Mouse (Mus musculus): ENCODE data around the gene Mmp13.
"Not testable (repeated sequence)": the region's sequence is repeated elsewhere in the genome, so short reads cannot be mapped to it uniquely, and the experiment has no call there.

Gene Mmp13

GRCm38 (mm10) chr9:7272214-7272613 is at the start of gene Mmp13:
Gene Mmp13 (plus strand): TSS chr9:7272514.
- DNase-seq (ENCODE audit: low read depth, low spot score), result no peak

GRCm38 (mm10) chr9:7238619-7239018 is 33.7 kb upstream of the Mmp13 start:
- no peak for DNase-seq (ENCODE audit: low read depth, low spot score)

GRCm38 (mm10) chr9:7239967-7240366 is 32.3 kb upstream of the Mmp13 start:
- no peak for DNase-seq (ENCODE audit: low read depth, low spot score)

- DNase-seq (ENCODE audit: low read depth, low spot score), result no peak
Measured at GRCm38 (mm10) chr9:7252797-7253654, 19.3 kb upstream of the Mmp13 start.

- no peak for DNase-seq (ENCODE audit: low read depth, low spot score)
Measured at GRCm38 (mm10) chr9:7261667-7262066, 10.6 kb upstream of the Mmp13 start.

GRCm38 (mm10) chr9:7270071-7270470 is 2.2 kb upstream of the Mmp13 start:
- no peak for DNase-seq (ENCODE audit: low read depth, low spot score)

GRCm38 (mm10) chr9:7282565-7283302 is 10.4 kb downstream of the Mmp13 start:
- DNase-seq (ENCODE audit: low read depth, low spot score), result no peak

GRCm38 (mm10) chr9:7283303-7283684 is 11.0 kb downstream of the Mmp13 start:
- DNase-seq (ENCODE audit: low read depth, low spot score), result not testable (repeated sequence)

GRCm38 (mm10) chr9:7289501-7289900 is 17.2 kb downstream of the Mmp13 start:
- DNase-seq (ENCODE audit: low read depth, low spot score), result no peak

GRCm38 (mm10) chr9:7289901-7290300 is 17.6 kb downstream of the Mmp13 start:
- no peak for DNase-seq (ENCODE audit: low read depth, low spot score)

- DNase-seq (ENCODE audit: low read depth, low spot score), result no peak
Measured at GRCm38 (mm10) chr9:7292132-7292531, 19.8 kb downstream of the Mmp13 start.

- DNase-seq (ENCODE audit: low read depth, low spot score), result no peak
Measured at GRCm38 (mm10) chr9:7331847-7332246, 59.5 kb downstream of the Mmp13 start.

Measured in retina, adult 2 months (tissue).